Mouse (Mus musculus): ENCODE results near the gene Qtrt1.

The Qtrt1 gene

GRCm38 (mm10) chr9:21411669-21412550 is at the start of gene Qtrt1:
Gene Qtrt1, plus strand, starts transcription at chr9:21411837.
- 1% methylated on average over 53 of the region's 53 CpGs for WGBS

DNA sequence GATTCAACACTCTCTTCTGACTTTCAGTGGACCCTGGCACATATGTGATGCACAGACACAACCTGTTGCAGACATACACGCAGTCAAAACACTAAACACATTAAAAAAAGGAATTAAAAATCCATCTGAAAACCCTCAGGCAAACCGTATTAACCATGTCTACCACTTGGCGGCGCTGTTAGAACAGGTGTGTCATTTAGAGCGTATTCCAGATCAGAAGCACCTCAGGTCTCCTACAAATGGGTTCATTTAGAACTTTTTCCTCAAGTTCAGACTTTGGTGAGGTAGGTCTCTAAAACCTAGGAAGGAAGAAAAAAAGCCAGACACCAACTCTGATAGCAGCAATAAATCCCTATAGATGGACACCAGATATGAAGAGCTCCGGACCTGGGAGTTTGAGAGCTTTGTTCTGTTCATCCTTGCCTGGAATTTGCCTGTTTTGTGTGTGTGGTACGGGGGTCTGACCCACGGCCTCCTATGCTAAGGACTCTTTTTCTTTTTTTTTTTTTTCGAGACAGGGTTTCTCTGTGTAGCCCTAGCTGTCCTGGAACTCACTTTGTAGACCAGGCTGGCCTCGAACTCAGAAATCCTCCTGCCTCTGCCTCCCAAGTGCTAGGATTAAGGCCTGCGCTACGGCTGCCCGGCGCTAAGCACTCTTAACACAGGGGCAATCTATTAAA is 45.0 kb upstream of the Qtrt1 start:
- 29% methylated on average over 14 of the region's 14 CpGs for WGBS

DNA sequence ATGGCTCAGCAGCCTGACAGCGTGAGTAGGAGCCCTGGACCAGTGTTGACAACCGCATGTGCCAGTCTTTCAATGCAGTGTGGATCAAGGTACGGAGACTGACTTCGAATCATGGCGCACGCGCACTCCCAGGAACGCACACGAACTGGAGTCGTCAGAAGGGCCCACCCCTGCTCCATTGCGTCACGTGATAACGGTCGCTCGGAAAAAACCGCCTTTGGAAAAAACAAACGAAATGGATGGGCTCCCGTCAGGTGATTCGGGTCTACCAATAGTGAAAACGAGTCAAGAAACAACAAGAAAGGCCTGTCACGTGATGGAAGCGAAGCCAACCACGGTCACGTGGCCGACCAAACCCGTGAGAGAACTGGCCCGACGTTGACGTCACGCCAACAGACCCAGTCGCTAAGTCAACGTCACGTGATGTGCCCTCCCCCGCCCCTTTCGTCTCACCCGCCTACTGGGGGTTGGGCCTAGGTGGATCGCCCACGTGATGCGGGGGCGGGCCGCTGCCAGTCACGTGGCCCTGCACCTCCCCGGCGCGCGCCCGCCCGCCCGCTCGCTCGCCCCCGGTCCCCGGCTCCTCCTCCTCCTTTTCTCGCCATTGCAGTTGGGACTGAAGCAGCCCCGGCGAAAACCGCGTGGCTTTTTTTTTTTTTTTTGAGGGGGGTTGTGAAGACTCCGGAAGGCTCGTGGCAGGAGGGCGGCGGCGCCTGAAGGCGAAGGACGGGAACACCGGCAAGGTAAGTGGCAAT is 44.1 kb upstream of the Qtrt1 start, which contains the start of gene Ilf3:
TSS of gene Ilf3 (plus strand) at position 515 of the 755 bp plus-strand sequence.
- under 1% methylated on average over 62 of the region's 66 CpGs for whole genome bisulfite sequencing

GRCm38 (mm10) chr9:21368131-21368584 is 43.5 kb upstream of the Qtrt1 start:
- WGBS = under 1% methylated on average over 38 of the region's 38 CpGs

GRCm38 (mm10) chr9:21369080-21369479 is 42.6 kb upstream of the Qtrt1 start:
- 31% methylated on average over 11 of the region's 11 CpGs for WGBS

- WGBS = 50% methylated on average over 2 of the region's 2 CpGs
These were observed 40.8 kb upstream of the Qtrt1 start for GRCm38 (mm10) chr9:21370876-21371275.

- 54% methylated on average over 1 of the region's 1 CpGs for WGBS
These were observed 39.1 kb upstream of the Qtrt1 start for GRCm38 (mm10) chr9:21372508-21372907.

GRCm38 (mm10) chr9:21379195-21379594 is 32.4 kb upstream of the Qtrt1 start:
- WGBS = 80% methylated on average over 3 of the region's 3 CpGs

DNA sequence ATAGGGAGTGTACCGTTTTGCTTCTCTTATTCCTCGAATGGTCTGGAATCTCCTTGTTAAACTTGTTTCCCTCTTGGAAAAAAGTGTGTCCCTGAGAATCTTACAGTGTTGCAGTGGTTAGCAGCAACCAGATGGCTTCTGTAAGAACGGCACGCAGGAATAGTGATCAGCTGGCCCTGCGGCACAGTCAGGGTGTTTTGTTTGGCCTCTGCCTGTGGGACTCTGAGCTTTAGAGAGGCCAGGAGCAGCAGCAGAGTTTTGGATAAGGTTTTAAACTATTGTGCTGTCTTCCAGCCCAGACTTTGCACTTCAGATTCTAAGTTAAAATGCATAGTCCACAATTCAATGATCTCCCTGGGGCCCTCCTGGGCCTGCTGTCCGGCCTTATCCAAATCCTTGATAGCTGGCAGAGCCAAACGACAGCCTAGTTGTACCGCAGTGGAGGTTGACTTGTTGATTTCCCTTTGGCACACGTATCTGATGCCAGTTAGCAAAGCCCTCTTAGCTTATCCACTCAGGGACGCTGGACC is 18.9 kb upstream of the Qtrt1 start:
- 73% methylated on average over 10 of the region's 10 CpGs for WGBS

GRCm38 (mm10) chr9:21395692-21396091 is 15.9 kb upstream of the Qtrt1 start:
- 85% methylated on average over 3 of the region's 3 CpGs for WGBS

DNA sequence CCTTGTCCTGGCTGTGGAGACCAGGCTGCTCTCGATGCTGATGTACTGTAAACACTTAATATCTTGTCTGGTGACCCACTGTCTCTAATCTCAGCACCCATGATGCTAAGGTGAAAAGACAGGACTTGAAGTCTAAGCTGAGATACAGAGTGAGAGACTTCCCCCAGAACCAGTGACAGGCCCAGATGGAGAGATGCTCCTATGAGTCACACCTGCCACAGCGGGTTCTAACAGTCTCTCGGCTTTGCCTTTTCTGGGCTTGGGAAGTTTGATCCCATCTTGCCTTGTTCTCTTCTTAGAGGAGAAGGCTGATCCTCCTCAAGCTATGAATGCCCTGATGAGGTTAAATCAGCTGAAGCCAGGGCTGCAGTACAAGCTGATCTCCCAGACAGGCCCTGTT is 14.5 kb upstream of the Qtrt1 start:
- 62% methylated on average over 3 of the region's 3 CpGs for WGBS

DNA sequence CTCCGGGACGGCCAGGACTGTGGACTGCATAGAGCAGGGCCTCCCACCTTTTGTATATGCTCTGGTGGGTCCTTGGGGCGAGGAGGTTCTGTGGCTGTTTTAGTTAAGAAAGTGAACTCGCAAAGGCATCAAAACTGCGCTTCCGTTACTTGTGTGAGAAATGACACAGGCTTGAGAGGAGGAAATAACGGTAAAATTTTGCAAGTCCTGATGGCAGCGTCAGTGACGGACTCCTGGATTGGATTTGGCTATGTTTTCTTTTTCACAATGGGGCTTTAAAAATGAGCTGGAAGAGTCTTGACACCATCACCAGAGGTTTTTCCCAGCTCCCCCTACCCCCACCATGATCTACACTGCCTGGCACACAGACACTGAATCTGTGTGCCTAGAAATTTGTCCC is 10.6 kb upstream of the Qtrt1 start:
- WGBS = 87% methylated on average over 9 of the region's 9 CpGs

DNA sequence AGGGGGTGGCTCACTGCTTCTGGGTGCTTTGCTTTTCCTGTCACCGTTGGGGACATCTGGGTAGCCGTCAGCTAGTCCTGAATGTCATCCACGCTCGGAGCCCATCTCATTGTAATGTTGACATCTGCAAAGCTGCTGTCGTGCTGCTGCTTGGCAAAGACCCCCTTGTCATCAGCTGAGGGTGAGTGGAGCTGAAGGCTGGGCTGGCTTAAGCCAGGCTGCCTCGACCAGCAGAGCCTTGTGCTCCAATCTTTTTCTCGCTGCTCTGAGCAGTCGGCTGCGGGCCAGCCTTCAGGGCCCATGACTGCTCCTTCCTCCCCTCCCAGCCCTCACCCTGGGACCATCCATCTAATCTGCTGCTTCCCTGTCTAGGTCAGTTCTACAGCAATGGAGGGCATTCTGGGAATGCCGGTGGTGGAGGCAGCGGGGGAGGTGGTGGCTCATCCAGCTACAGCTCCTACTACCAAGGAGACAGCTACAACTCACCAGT is 8.8 kb upstream of the Qtrt1 start:
- 70% methylated on average over 11 of the region's 11 CpGs for WGBS

GRCm38 (mm10) chr9:21403745-21404144 is 7.9 kb upstream of the Qtrt1 start:
- 94% methylated on average over 5 of the region's 5 CpGs for WGBS

DNA sequence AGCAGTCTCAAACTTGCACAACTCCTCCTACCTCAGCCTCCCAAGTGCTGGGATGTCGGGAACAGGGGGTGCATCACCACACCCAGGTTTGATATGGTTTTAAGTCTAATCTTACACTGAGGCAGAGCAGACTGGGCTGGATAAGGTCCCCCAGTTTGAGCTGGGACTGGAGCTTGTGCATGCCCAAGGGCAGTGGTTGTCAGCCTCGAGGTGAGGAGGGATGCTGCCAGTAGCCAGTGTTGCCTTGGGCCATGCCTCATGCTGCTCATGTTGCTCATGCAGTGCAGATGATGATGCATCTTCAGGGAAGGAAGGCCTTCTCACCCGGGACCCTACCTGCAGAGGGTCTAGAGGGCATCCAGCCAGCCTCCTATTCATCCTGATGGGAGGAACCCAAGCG is 6.1 kb upstream of the Qtrt1 start:
- 75% methylated on average over 4 of the region's 4 CpGs for WGBS

GRCm38 (mm10) chr9:21407951-21408350 is 3.7 kb upstream of the Qtrt1 start:
- WGBS = 22% methylated on average over 4 of the region's 4 CpGs

GRCm38 (mm10) chr9:21408624-21409023 is 3.0 kb upstream of the Qtrt1 start:
- 71% methylated on average over 7 of the region's 7 CpGs for WGBS

DNA sequence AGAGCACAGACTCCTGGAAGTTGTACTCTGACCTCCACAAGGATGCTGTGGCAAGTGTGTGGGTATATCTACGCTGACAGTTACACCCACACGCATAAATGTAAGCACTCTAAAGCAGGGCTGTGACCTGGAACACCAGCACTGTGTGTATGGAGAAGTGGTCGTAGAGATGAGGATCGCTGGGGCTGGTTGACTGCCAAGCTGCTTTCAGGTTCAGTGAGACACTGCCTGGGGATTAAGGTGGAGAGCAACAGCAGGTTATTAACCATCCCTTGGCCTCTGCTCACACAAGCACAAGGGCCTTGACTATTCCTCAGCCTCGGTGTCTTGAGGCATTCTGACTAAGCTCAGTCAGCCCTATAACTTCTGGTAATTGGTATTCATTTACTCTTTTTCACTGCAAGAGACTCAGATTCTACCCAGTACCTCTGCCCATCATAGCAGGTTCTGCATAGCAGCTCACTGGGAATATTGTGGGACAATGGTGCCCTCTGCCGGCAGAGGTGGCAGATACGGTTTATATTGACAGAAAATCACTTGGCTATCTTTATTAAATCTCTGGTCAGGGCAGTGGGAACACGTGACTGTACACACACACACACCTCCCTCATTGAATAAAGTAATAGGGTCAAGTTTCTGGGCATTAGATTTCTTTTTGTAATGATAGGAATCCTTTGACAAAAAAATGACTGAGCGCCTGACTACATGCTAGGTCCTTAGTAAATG is 1.9 kb upstream of the Qtrt1 start:
- 23% methylated on average over 9 of the region's 9 CpGs for WGBS

DNA sequence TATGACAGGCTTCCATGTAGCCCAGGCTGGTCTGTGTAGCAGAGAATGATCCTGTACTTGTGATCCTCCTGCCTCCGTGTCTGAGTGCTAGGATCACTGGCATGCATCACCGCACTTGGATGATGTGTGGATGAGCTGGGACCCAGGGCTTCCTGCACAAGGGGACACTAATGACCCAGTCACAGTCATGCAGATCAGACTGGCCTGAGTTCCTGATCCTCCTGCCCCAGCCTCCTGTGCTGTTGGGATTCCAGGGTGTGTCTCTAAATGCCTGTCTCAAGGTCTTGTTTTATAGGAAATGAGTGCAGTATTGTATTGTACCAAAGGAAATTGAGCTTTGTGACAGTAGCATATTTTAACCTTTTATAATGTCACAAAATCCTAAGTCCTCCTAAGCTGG is 6.2 kb downstream of the Qtrt1 start:
- WGBS = 93% methylated on average over 2 of the region's 2 CpGs

GRCm38 (mm10) chr9:21419646-21420045 is 8.0 kb downstream of the Qtrt1 start:
- WGBS = 71% methylated on average over 2 of the region's 2 CpGs

Data from cerebral cortex, adult 2 months (tissue).